Mouse (Mus musculus) olfactory bulb, adult 2 months (tissue): ENCODE measurements around the gene Sod3.

Experiments used
- CTCF ChIP-seq: fragments of 200-500 bp; IDR thresholded peaks from 2 replicates; pipeline ENCODE4 v1.5.1; 2012; ENCODE audit warnings: low read depth, mild to moderate bottlenecking, low read length, moderate library complexity; ENCODE audit not compliant: insufficient read depth
- POLR2A ChIP-seq: fragments of 200-500 bp; IDR thresholded peaks from 2 replicates; pipeline ENCODE4 v1.6.1; 2012; ENCODE audit warnings: mild to moderate bottlenecking, low read depth, low read length, moderate library complexity; ENCODE audit not compliant: insufficient read depth

GRCm38 (mm10) chr5:52388092-52388749, 24.6 kb downstream of the Sod3 start:
- no peak for TF ChIP-seq POLR2A
- TF ChIP-seq CTCF: no peak
